Mouse (Mus musculus): ENCODE results near the gene Mt2. TPM values are rescaled to one million over a fixed set of nuclear protein-coding genes. Genes with fewer than 3 reads are reported as not detected.

The Mt2 gene
- 116 and 127 TPM in 2 replicates for polyA plus RNA-seq (2015; fragmentation: Nextera tagmentation; extraction: Ambion mirVana)

GRCm38 (mm10) chr8:94172075-94172808 lies at the start of gene Mt2:
Gene Mt2 (plus strand): TSS chr8:94172664.

DNA sequence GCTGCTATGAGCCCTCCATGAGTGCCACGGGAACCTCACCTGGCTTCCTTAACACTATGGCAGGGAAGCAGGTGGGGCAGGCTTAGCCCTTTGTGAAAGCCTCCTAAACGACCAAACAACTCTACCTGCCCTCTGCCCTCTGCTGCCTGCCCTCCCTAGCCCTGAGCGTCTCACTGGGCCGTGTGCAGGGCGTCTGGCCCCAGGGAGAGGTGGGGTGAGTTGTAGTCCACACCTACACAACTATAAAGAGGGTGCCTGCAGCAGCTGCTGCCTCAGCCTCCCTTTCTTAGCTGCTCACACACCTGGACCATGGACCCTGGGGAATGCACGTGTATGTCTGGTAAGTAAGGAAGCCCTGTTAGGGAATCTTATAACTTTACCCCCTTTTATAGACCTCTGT lies 35.5 kb upstream of the Mt2 start, which contains the start of gene Mt4:
Gene Mt4 (plus strand): TSS at position 265 of the 400 bp plus-strand sequence.

DNA sequence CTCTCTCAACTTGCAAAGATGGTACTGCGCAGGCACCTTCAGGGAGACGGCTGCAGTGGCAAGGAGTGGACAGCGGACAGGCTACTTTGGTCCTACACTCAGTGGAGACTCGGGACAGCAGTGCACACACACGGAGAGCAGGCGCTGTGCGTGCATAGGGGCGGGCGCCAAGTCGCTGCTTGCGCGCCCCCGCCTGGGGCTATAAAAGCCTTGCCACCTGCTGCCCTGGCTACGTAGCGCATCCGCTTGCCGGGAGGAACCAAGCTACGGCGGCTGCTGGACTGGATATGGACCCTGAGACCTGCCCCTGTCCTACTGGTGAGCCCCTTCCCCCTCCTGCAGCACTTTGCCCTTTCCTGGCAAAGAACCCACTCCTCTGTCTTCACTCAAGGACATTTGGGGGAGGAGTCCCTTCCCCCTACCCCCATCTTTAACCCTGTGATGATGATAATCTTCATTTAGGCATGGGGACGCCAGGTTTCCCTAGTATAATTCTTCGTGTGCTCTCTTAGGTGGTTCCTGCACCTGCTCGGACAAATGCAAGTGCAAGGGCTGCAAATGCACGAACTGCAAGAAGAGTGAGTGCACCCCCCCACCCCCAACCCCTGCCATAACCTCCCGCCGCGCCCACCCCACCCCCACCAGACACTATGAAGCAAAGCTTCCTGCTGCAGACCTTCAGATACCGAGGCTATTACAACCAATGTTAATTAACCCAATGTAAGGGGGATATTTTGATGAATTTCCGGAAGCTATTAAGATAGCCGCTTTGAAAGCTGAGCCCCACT lies 19.8 kb upstream of the Mt2 start, which contains the start of gene Mt3:
Gene Mt3 (plus strand): TSS at position 95 of the 788 bp plus-strand sequence.

GRCm38 (mm10) chr8:94178857-94179712 lies 6.6 kb downstream of the Mt2 start, which contains the start of gene Mt1:
Gene Mt1 (plus strand): TSS chr8:94179082.

GRCm38 (mm10) chr8:94214252-94215173 lies 42.0 kb downstream of the Mt2 start, which contains the start of gene Nup93:
Gene Nup93 (plus strand): TSS chr8:94214564.

Other genes with a start within 250 kb of the Mt2 start
- 45.8 and 49.6 TPM in 2 replicates for gene Amfr, start 159.8 kb upstream of the Mt2 start, polyA plus RNA-seq (2015; fragmentation: Nextera tagmentation; extraction: Ambion mirVana)
- gene Nudt21, start 135.6 kb upstream of the Mt2 start, polyA plus RNA-seq (2015; fragmentation: Nextera tagmentation; extraction: Ambion mirVana), result 49.1 and 53.9 TPM in 2 replicates
- 6.0 and 6.5 TPM in 2 replicates for gene Ogfod1, start 135.5 kb upstream of the Mt2 start, polyA plus RNA-seq (2015; fragmentation: Nextera tagmentation; extraction: Ambion mirVana)
- gene Bbs2, start 73.7 kb upstream of the Mt2 start, polyA plus RNA-seq (2015; fragmentation: Nextera tagmentation; extraction: Ambion mirVana), result 4.5 and 5.7 TPM in 2 replicates
- 0.44 and 1.0 TPM in 2 replicates for gene Mt4, start 35.5 kb upstream of the Mt2 start, polyA plus RNA-seq (2015; fragmentation: Nextera tagmentation; extraction: Ambion mirVana)
- 8.8 and 12.0 TPM in 2 replicates for gene Mt3, start 20.1 kb upstream of the Mt2 start, polyA plus RNA-seq (2015; fragmentation: Nextera tagmentation; extraction: Ambion mirVana)
- 290 and 376 TPM in 2 replicates for gene Mt1, start 6.4 kb downstream of the Mt2 start, polyA plus RNA-seq (2015; fragmentation: Nextera tagmentation; extraction: Ambion mirVana)
- gene Nup93, start 41.9 kb downstream of the Mt2 start, polyA plus RNA-seq (2015; fragmentation: Nextera tagmentation; extraction: Ambion mirVana), result 16.2 and 19.3 TPM in 2 replicates
- gene Slc12a3, start 156.5 kb downstream of the Mt2 start, polyA plus RNA-seq (2015; fragmentation: Nextera tagmentation; extraction: Ambion mirVana), result not detected in 2 replicates
- 84.0 and 92.7 TPM in 2 replicates for gene Herpud1, start 213.8 kb downstream of the Mt2 start, polyA plus RNA-seq (2015; fragmentation: Nextera tagmentation; extraction: Ambion mirVana)

Data from skeletal muscle tissue, postnatal 0 days (tissue).